Mouse (Mus musculus) lung, embryonic 16.5 days (tissue): ENCODE measurements around the gene Shq1. TPM values are rescaled to one million over a fixed set of nuclear protein-coding genes. Genes with fewer than 3 reads are reported as not detected.
A peak's percentile ranks its signal among the peaks of the same experiment; 100 is the strongest.

Experiments used
- ATAC-seq: fragments of 200-750 bp; cut with Nextera tagmentation; 2 replicates; pipeline ENCODE4 v1.8.0; 2017; ENCODE audit warnings: low read depth, mild to moderate bottlenecking, moderate library complexity
- H3K27ac ChIP-seq: fragments of 300-500 bp; sonication (generic); 2 replicates; pipeline ENCODE4 v1.5.1; 2014; ENCODE audit warnings: mild to moderate bottlenecking, control low read depth, low read length
- H3K27me3 ChIP-seq: fragments of 300-500 bp; sonication (generic); 2 replicates; pipeline ENCODE4 v1.6.1; 2014; ENCODE audit warnings: low read depth, low read length, mixed read lengths; ENCODE audit not compliant: control insufficient read depth, insufficient read depth
- H3K36me3 ChIP-seq: fragments of 300-500 bp; sonication (generic); 2 replicates; pipeline ENCODE4 v1.6.1; 2014; ENCODE audit warnings: low read length; ENCODE audit not compliant: control insufficient read depth, insufficient read depth
- H3K4me1 ChIP-seq: fragments of 300-500 bp; sonication (generic); replicated peaks from 2 replicates; pipeline ENCODE4 v1.6.1; 2014; ENCODE audit warnings: low read length, mixed read lengths; ENCODE audit not compliant: control insufficient read depth, insufficient read depth
- H3K4me2 ChIP-seq: fragments of 300-500 bp; sonication (generic); 2 replicates; pipeline ENCODE4 v1.6.1; 2014; ENCODE audit warnings: low read depth, low read length, control low read depth
- H3K4me3 ChIP-seq: fragments of 300-500 bp; sonication (generic); 2 replicates; pipeline ENCODE4 v1.5.1; 2014; ENCODE audit warnings: mild to moderate bottlenecking, low read length, control low read depth
- H3K9ac ChIP-seq: fragments of 300-500 bp; sonication (generic); 2 replicates; pipeline ENCODE4 v1.6.1; 2014; ENCODE audit warnings: low read length, control low read depth
- H3K9me3 ChIP-seq: fragments of 300-500 bp; sonication (generic); 2 replicates; pipeline ENCODE4 v1.6.1; 2016; ENCODE audit warnings: low read length; ENCODE audit not compliant: control insufficient read depth
- WGBS: fragments of 180-500 bp; shearing (Covaris S2); extraction: QIAGEN DNeasy Blood & Tissue Kit; methylation state at CpG from one replicate; pipeline ENCODE4 v1.1.7; 2014; 5-methylcytosine and 5-hydroxymethylcytosine counted together
- polyA plus RNA-seq: library from polyadenylated mRNA; unstranded; fragments of >200 nt; fragmentation: Nextera tagmentation; extraction: Ambion mirVana; gene quantifications from 2 replicates; pipeline ENCODE4 v1.2.1, GENCODE M21; 2015

Shq1 gene
- polyA plus RNA-seq, 1 experiment from 2014 or later, result 15.8 TPM

- no peak for ATAC-seq
- no peaks in the 10 kb centered on the region for H3K4me1 ChIP-seq
- no peaks in the 10 kb centered on the region for H3K27me3 ChIP-seq
- H3K9ac ChIP-seq, result no peak overlapping the region
- no peak overlapping the region for H3K27ac ChIP-seq
- no peaks in the 10 kb centered on the region for H3K9me3 ChIP-seq
- WGBS, result 32% methylated on average over 6 of the region's 6 CpGs
- no peak overlapping the region for H3K4me3 ChIP-seq
- no peaks in the 10 kb centered on the region; the same call in 1 of the 2 replicates for H3K36me3 ChIP-seq
- no peak overlapping the region for H3K4me2 ChIP-seq
Observed at GRCm38 (mm10) chr6:100576171-100576570, 94.8 kb downstream of the Shq1 start.

DNA sequence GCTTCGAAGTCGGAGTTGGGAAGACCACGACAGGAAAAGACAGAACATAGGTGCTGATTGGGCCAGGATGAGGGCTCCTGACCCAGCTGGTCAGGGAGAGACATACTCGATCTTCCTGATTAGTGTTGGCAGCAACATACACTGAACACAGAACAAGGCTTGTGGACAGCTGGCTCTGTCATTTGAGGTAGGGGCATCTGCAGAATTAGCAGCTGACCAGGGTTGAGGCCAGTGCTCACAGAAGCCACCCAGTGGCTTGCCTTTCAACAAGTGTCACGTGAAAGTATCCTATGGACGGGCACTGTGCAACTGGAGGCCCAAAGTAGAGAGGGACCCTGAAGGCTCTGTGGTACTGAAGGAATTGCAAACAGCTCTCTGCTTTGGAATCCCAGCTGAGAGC lies 104.2 kb downstream of the Shq1 start:
- Histone ChIP-seq H3K9ac (no peak overlapping the region), H3K4me1 (peaks cover 13% of the 10 kb centered on the region), H3K27ac (no peak overlapping the region), H3K36me3 (no peaks in the 10 kb centered on the region), H3K9me3 (no peaks in the 10 kb centered on the region), H3K4me3 (no peak overlapping the region), H3K27me3 (peaks cover 13% of the 10 kb centered on the region), H3K4me2 (no peak overlapping the region)
- WGBS, result 69% methylated on average over 6 of the region's 6 CpGs
- no peak for ATAC-seq

DNA sequence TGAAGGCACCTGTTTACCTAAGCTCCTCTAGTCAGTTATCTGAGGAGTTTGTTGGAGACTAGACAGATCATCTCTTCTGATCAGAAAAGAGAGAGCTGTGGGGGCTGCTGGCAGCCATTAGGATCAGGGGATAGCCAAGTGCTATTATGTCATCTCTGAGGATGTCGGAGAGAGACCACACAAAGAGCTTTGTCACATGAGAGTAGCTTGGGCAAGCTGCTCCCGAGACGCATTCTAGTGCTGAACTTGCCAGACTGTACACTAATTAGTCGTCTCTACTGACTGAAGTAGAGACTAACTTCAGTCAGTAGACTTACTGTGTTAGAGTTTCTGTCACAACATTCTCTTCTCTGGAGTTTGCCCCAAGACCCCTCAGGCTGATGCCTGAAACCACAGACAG lies 106.4 kb downstream of the Shq1 start:
- Histone ChIP-seq H3K9me3 (no peaks in the 10 kb centered on the region), H3K4me3 (no peak overlapping the region), H3K4me1 (peaks cover 13% of the 10 kb centered on the region), H3K4me2 (no peak overlapping the region), H3K9ac (no peak overlapping the region), H3K36me3 (no peaks in the 10 kb centered on the region), H3K27me3 (peaks cover 13% of the 10 kb centered on the region), H3K27ac (no peak overlapping the region)
- no peak for ATAC-seq
- WGBS, result 31% methylated on average over 4 of the region's 4 CpGs

- H3K36me3 ChIP-seq, result no peaks in the 10 kb centered on the region
- H3K4me2 ChIP-seq, result peak overlapping the region; percentile 99
- H3K27me3 ChIP-seq, result peaks cover 13% of the 10 kb centered on the region
- WGBS, result 6% methylated on average over 38 of the region's 38 CpGs
- peak overlapping the region; percentile 53 for H3K9ac ChIP-seq
- ATAC-seq, result peak; percentile 88
- H3K4me3 ChIP-seq, result peak overlapping the region; percentile 47
- peaks cover 13% of the 10 kb centered on the region for H3K4me1 ChIP-seq
- H3K27ac ChIP-seq, result no peak overlapping the region
- no peaks in the 10 kb centered on the region for H3K9me3 ChIP-seq
Observed at GRCm38 (mm10) chr6:100563552-100564341, 107.2 kb downstream of the Shq1 start.

DNA sequence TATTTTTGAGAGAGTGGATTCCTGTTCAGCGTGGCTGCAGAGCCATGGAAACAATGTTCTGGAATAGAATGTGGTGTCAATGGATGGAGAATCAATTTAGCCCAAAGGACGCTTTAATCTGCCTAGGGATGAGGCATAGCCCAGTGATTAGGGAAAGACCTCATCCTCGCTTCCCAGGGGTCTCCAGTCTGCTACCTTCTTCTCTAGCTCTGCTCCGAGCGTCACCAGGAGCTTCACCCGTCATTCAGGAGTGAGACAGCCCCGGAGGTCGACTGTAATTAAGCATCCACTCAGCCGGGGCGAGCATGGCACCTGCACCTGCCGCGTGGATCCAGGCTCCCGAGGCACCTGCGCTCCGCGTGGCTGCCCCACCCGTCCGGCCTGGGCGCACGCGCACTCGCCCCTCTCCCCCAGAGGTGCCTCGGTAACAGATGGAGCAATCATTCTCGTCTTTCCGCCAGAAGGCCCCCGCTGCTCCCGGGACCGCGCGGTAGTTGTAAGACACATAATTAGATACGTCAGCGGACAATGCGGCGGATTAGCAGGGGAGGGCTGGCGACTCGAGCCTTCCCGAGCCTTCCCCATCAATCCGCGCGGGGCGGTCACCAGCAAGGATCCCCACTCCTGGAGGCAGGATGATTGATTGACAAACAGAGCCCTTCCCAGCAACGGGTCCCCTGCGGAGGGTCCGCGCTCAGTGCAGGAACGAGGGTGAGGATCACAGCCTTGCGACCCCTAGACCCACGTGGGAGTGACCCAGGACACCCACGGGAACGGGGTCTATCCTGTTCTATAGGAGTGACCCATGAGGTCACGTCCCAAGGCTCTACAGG lies 108.0 kb downstream of the Shq1 start:
- peak overlapping the region; percentile 47 for H3K4me3 ChIP-seq
- peak; percentile 51 for ATAC-seq
- H3K4me2 ChIP-seq, result peak overlapping the region; percentile 99
- H3K27ac ChIP-seq, result no peak overlapping the region
- no peaks in the 10 kb centered on the region for H3K36me3 ChIP-seq
- H3K9me3 ChIP-seq, result no peaks in the 10 kb centered on the region
- peaks cover 13% of the 10 kb centered on the region for H3K27me3 ChIP-seq
- H3K9ac ChIP-seq, result peak overlapping the region; percentile 53
- peaks cover 13% of the 10 kb centered on the region for H3K4me1 ChIP-seq
- WGBS, result 1% methylated on average over 51 of the region's 51 CpGs

DNA sequence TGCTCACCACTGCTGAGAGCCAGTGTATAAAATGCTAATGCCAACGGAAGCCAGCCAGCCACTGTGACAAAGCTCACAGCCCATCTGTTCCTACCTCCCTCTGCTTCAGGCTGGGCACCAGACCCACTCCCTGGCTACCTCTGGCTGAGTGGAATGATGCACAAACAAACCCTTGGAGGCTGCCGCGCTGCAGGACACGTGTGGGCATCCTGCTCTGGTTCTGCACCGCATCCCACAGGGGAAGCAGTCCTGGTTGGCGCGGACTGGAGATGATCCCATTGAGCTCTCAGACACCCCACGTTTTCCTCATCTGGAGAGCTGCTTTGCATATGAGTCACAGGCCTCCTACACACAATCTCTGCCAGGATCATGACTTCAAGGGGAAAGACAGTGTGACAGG lies 112.9 kb downstream of the Shq1 start:
- Histone ChIP-seq H3K4me3 (no peak overlapping the region), H3K4me1 (peaks cover 4% of the 10 kb centered on the region), H3K4me2 (no peak overlapping the region), H3K36me3 (no peaks in the 10 kb centered on the region), H3K9me3 (no peaks in the 10 kb centered on the region), H3K27me3 (peaks cover 10% of the 10 kb centered on the region), H3K9ac (no peak overlapping the region), H3K27ac (no peak overlapping the region)
- 57% methylated on average over 8 of the region's 8 CpGs for WGBS
- no peak for ATAC-seq

- no peak overlapping the region for H3K4me3 ChIP-seq
- no peak for ATAC-seq
- H3K9ac ChIP-seq, result no peak overlapping the region
- peaks cover 2% of the 10 kb centered on the region; the same call in 1 of the 2 replicates for H3K4me1 ChIP-seq
- no peaks in the 10 kb centered on the region for H3K36me3 ChIP-seq
- 72% methylated on average over 15 of the region's 15 CpGs for WGBS
- no peaks in the 10 kb centered on the region for H3K9me3 ChIP-seq
- H3K27me3 ChIP-seq, result no peaks in the 10 kb centered on the region
- H3K4me2 ChIP-seq, result no peak overlapping the region
- H3K27ac ChIP-seq, result no peak overlapping the region
Observed at GRCm38 (mm10) chr6:100542154-100542997, 128.6 kb downstream of the Shq1 start.

GRCm38 (mm10) chr6:100539698-100540097 lies 131.3 kb downstream of the Shq1 start:
- no peak for ATAC-seq
- no peak overlapping the region for H3K27ac ChIP-seq
- no peak overlapping the region for H3K9ac ChIP-seq
- H3K4me3 ChIP-seq, result no peak overlapping the region
- no peaks in the 10 kb centered on the region for H3K27me3 ChIP-seq
- 33% methylated on average over 4 of the region's 4 CpGs for WGBS
- H3K9me3 ChIP-seq, result no peaks in the 10 kb centered on the region
- H3K4me1 ChIP-seq, result peaks cover 2% of the 10 kb centered on the region; the same call in 1 of the 2 replicates
- H3K4me2 ChIP-seq, result no peak overlapping the region
- no peaks in the 10 kb centered on the region for H3K36me3 ChIP-seq
